Mouse (Mus musculus) inflammation-experienced regulatory T-cells, adult 16 weeks (primary cell): Measurements from ENCODE around the gene Nat8f4. TPM values are rescaled to one million over a fixed set of nuclear protein-coding genes. Genes with fewer than 3 reads are reported as not detected.

Experiments used
- polyA plus RNA-seq: library from polyadenylated mRNA; unstranded; fragments of 100-300 nt; shearing (Covaris generic); gene quantifications from one replicate; pipeline ENCODE4 v1.2.1, GENCODE M21; 2017

The Nat8f4 gene
- 10.0 TPM for polyA plus RNA-seq

GRCm38 (mm10) chr6:85904642-85905061 lies at the start of gene Nat8f4:
TSS of gene Nat8f4 (minus strand) at chr6:85904884.

GRCm38 (mm10) chr6:85915539-85916513 lies 11.1 kb upstream of the Nat8f4 start, which contains the start of gene Nat8f1:
TSS of gene Nat8f1 (minus strand) at chr6:85915687.

GRCm38 (mm10) chr6:85911587-85911986 lies 6.9 kb upstream of the Nat8f4 start, which contains the start of gene Tprkb:
TSS of gene Tprkb (plus strand) at chr6:85911865.

GRCm38 (mm10) chr6:85869006-85869405 lies 35.7 kb downstream of the Nat8f4 start, which contains the start of gene Nat8f2:
TSS of gene Nat8f2 (minus strand) at chr6:85869158.

Other genes starting within 250 kb of the Nat8f4 start
- not detected for gene Nat8f7, start 191.7 kb downstream of the Nat8f4 start, polyA plus RNA-seq
- gene Nat8f3, start 139.1 kb downstream of the Nat8f4 start, polyA plus RNA-seq: not detected
- not detected for gene Nat8f6, start 83.9 kb downstream of the Nat8f4 start, polyA plus RNA-seq
- gene Nat8f5, start 83.9 kb downstream of the Nat8f4 start, polyA plus RNA-seq: not detected
- not detected for gene Nat8, start 72.8 kb downstream of the Nat8f4 start, polyA plus RNA-seq
- not detected for gene Nat8f2, start 35.7 kb downstream of the Nat8f4 start, polyA plus RNA-seq
- 48.2 TPM for gene Tprkb, start 7.0 kb upstream of the Nat8f4 start, polyA plus RNA-seq
- 13.8 TPM for gene Nat8f1, start 10.8 kb upstream of the Nat8f4 start, polyA plus RNA-seq
- 195 TPM for gene Dusp11, start 56.8 kb upstream of the Nat8f4 start, polyA plus RNA-seq
- gene Figla, start 111.3 kb upstream of the Nat8f4 start, polyA plus RNA-seq: not detected
- gene Add2, start 123.8 kb upstream of the Nat8f4 start, polyA plus RNA-seq: not detected